Mouse (Mus musculus) stomach, embryonic 14.5 days (tissue): ENCODE data around the gene Zmat5. TPM values are rescaled to one million over a fixed set of nuclear protein-coding genes. Genes with fewer than 3 reads are reported as not detected.

Experiments
- ATAC-seq: fragments of 200-750 bp; cut with Nextera tagmentation; 2 replicates; pipeline ENCODE4 v1.8.0; 2017; ENCODE audit warnings: low read depth, moderate TSS enrichment; ENCODE audit not compliant: insufficient number of reproducible peaks, insufficient read depth, low FRiP score
- H3K27ac ChIP-seq: fragments of 300-500 bp; sonication (generic); 2 replicates; pipeline ENCODE4 v1.5.1; 2014; ENCODE audit warnings: mild to moderate bottlenecking, low read length, moderate library complexity, mixed read lengths
- H3K27me3 ChIP-seq: fragments of 300-500 bp; sonication (generic); 2 replicates; pipeline ENCODE4 v1.6.1; 2014; ENCODE audit warnings: low read length, control low read depth, mixed read lengths; ENCODE audit not compliant: control insufficient read depth, insufficient read depth
- H3K36me3 ChIP-seq: fragments of 300-500 bp; sonication (generic); 2 replicates; pipeline ENCODE4 v1.6.1; 2014; ENCODE audit warnings: mild to moderate bottlenecking, control low read depth, low read length, moderate library complexity, mixed read lengths; ENCODE audit not compliant: control insufficient read depth, insufficient read depth
- H3K4me1 ChIP-seq: fragments of 300-500 bp; sonication (generic); 2 replicates; pipeline ENCODE4 v1.6.1; 2014; ENCODE audit warnings: low read length, control low read depth, mixed read lengths; ENCODE audit not compliant: control insufficient read depth, insufficient read depth
- H3K4me2 ChIP-seq: fragments of 300-500 bp; sonication (generic); replicated peaks from 2 replicates; pipeline ENCODE4 v1.6.1; 2014; ENCODE audit warnings: low read depth, low read length, control low read depth
- H3K4me3 ChIP-seq: fragments of 300-500 bp; sonication (generic); 2 replicates; pipeline ENCODE4 v1.5.1; 2014; ENCODE audit warnings: low read depth, low read length, control low read depth
- H3K9ac ChIP-seq: fragments of 300-500 bp; sonication (generic); replicated peaks from 2 replicates; pipeline ENCODE4 v1.6.1; 2014; ENCODE audit warnings: low read depth, mild to moderate bottlenecking, control low read depth, low read length, moderate library complexity, mixed read lengths
- H3K9me3 ChIP-seq: fragments of 300-500 bp; sonication (generic); 2 replicates; pipeline ENCODE4 v1.6.1; 2016; ENCODE audit warnings: low read depth, low read length, control low read depth; ENCODE audit not compliant: control insufficient read depth
- WGBS: fragments of 180-500 bp; shearing (Covaris S2); extraction: QIAGEN DNeasy Blood & Tissue Kit; methylation state at CpG from one replicate; pipeline ENCODE4 v1.1.7; 2014; 5-methylcytosine and 5-hydroxymethylcytosine counted together
- polyA plus RNA-seq: library from polyadenylated mRNA; unstranded; fragments of >200 nt; fragmentation: Nextera tagmentation; extraction: Ambion mirVana; gene quantifications from 2 replicates; pipeline ENCODE4 v1.2.1, GENCODE M21; 2014

Gene Zmat5
- polyA plus RNA-seq, 1 experiment from 2014 or later, result 67.3 TPM

- Histone ChIP-seq H3K27ac (no peak overlapping the region), H3K36me3 (peaks cover 6% of the 10 kb centered on the region; the same call in 1 of the 2 replicates), H3K9ac (no peak overlapping the region), H3K4me2 (no peak overlapping the region), H3K4me1 (no peaks in the 10 kb centered on the region), H3K27me3 (no peaks in the 10 kb centered on the region), H3K4me3 (no peak overlapping the region), H3K9me3 (no peaks in the 10 kb centered on the region)
- 67% methylated on average over 7 of the region's 7 CpGs for WGBS
- no peak for ATAC-seq
Observed at GRCm38 (mm10) chr11:4771756-4772155, 67.3 kb downstream of the Zmat5 start.

- peaks cover 6% of the 10 kb centered on the region; the same call in 1 of the 2 replicates for H3K36me3 ChIP-seq
- H3K9me3 ChIP-seq, result no peaks in the 10 kb centered on the region
- H3K27ac ChIP-seq, result no peak overlapping the region
- H3K27me3 ChIP-seq, result no peaks in the 10 kb centered on the region
- no peak overlapping the region for H3K4me2 ChIP-seq
- H3K4me1 ChIP-seq, result no peaks in the 10 kb centered on the region
- no peak overlapping the region for H3K9ac ChIP-seq
- ATAC-seq, result no peak
- WGBS, result 40% methylated on average over 3 of the region's 3 CpGs
- no peak overlapping the region for H3K4me3 ChIP-seq
Observed at GRCm38 (mm10) chr11:4772925-4773324, 68.4 kb downstream of the Zmat5 start.

- H3K36me3 ChIP-seq, result peaks cover 25% of the 10 kb centered on the region
- WGBS, result 72% methylated on average over 3 of the region's 3 CpGs
- no peak for ATAC-seq
Observed at GRCm38 (mm10) chr11:4780927-4781326, 76.4 kb downstream of the Zmat5 start.

DNA sequence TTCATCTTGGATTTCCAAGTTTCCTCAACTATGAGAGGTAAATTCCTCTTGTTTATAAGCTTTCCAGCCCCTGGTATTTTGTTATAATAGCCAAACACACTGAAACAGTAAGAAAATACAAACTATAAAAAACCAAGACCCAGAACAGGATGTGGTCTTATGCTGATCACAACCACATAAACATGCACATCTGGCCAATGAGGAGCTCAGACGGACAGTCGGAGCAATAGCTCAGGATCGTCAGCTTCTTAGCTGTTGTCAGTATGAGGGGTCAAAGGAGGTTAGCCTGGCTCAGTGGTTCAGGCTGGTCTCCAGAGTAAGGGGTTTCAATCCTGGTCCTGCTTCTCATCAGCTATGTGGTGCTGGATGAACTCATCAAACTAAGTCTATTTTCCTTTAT, 78.6 kb downstream of the Zmat5 start:
- Histone ChIP-seq H3K9ac (no peak overlapping the region), H3K4me1 (no peaks in the 10 kb centered on the region), H3K27me3 (no peaks in the 10 kb centered on the region), H3K9me3 (no peaks in the 10 kb centered on the region), H3K36me3 (peaks cover 41% of the 10 kb centered on the region), H3K27ac (no peak overlapping the region), H3K4me3 (no peak overlapping the region), H3K4me2 (no peak overlapping the region)
- 83% methylated on average over 3 of the region's 3 CpGs for whole genome bisulfite sequencing
- no peak for ATAC-seq

More at GRCm38 (mm10) chr11:4780927-4781326, 76.4 kb downstream of the Zmat5 start:
- Histone ChIP-seq H3K9ac (no peak overlapping the region), H3K4me3 (no peak overlapping the region), H3K27me3 (no peaks in the 10 kb centered on the region), H3K9me3 (no peaks in the 10 kb centered on the region), H3K4me1 (no peaks in the 10 kb centered on the region), H3K27ac (no peak overlapping the region), H3K4me2 (no peak overlapping the region)

DNA sequence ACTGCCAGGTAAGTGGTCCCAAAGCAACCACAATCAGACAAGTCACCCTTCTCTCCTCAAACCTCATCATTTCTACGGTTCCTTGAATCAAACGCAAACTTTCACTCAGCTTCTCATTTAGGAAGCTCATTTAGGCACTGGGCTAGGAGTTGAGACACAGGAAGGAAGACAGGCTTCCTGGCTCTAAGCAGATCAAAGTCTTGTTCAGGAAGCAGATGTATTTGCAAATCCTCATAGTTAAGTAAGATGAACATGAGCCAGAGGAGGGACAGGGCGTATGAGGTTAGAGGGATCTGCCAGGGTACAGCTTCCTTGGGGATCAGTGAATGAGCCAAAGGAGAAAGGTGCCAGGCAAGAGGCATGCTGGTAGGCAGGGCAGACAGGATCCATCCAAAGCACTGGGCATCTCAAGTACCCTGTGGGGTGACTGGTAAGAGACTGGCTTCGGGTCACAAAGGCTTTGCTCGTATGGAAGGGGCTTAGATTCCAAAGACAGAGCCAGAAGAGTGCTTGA, 80.2 kb downstream of the Zmat5 start:
- WGBS, result 83% methylated on average over 5 of the region's 5 CpGs
- H3K27me3 ChIP-seq, result no peaks in the 10 kb centered on the region
- H3K36me3 ChIP-seq, result peaks cover 47% of the 10 kb centered on the region
- H3K4me3 ChIP-seq, result no peak overlapping the region
- no peak overlapping the region for H3K27ac ChIP-seq
- no peak overlapping the region for H3K4me2 ChIP-seq
- H3K9ac ChIP-seq, result no peak overlapping the region
- no peak for ATAC-seq
- H3K4me1 ChIP-seq, result no peaks in the 10 kb centered on the region
- no peaks in the 10 kb centered on the region for H3K9me3 ChIP-seq

Other genes with a start within 250 kb of the Zmat5 start
- 30.5 and 31.1 TPM in 2 replicates for gene Mtmr3, start 109.8 kb upstream of the Zmat5 start, polyA plus RNA-seq
- not detected in 2 replicates for gene Gm11032, start 84.6 kb upstream of the Zmat5 start, polyA plus RNA-seq
- gene Ascc2, start 66.9 kb upstream of the Zmat5 start, polyA plus RNA-seq, result 33.8 and 35.5 TPM in 2 replicates
- 851 and 942 TPM in 2 replicates for gene Uqcr10, start 336 bp upstream of the Zmat5 start, polyA plus RNA-seq
- gene Cabp7, start 42.1 kb downstream of the Zmat5 start, polyA plus RNA-seq, result 0.16 and 0.34 TPM in 2 replicates
- gene Nf2, start 144.9 kb downstream of the Zmat5 start, polyA plus RNA-seq, result 31.9 and 41.8 TPM in 2 replicates
- gene Nipsnap1, start 169.3 kb downstream of the Zmat5 start, polyA plus RNA-seq, result 58.0 and 62.4 TPM in 2 replicates
- 38.1 and 40.1 TPM in 2 replicates for gene Thoc5, start 190.6 kb downstream of the Zmat5 start, polyA plus RNA-seq
- gene Nefh, start 243.4 kb downstream of the Zmat5 start, polyA plus RNA-seq, result 0.78 and 0.88 TPM in 2 replicates